Mouse (Mus musculus): ENCODE results near the gene Efna5. TPM values are rescaled to one million over a fixed set of nuclear protein-coding genes. Genes with fewer than 3 reads are reported as not detected.
A peak's percentile ranks its signal among the peaks of the same experiment; 100 is the strongest.

Gene Efna5
- total RNA-seq (2018; cell fraction: chromatin; rRNA removed), result 1 to 10 TPM in 1 of 26 experiments, not detected in 25; 5.1 TPM
- not detected for total RNA-seq (2018; cell fraction: cytosol; rRNA removed)
- 1 to 10 TPM in 1 of 26 experiments, not detected in 25; 1.2 TPM for total RNA-seq (2018; cell fraction: nucleus; rRNA removed)
- polyA plus RNA-seq (2018), result not detected in 3 replicates

- no peaks in the 10 kb centered on the region for H3K36me3 ChIP-seq (ENCODE audit: inconsistent target)
- H3K4me3 ChIP-seq (ENCODE audit: inconsistent target), result peak within 1 kb of the TSS; percentile 13; the same call in 1 of the 2 replicates
- no peaks in the 10 kb centered on the region for H3K79me2 ChIP-seq (ENCODE audit: inconsistent target)
- 1% methylated on average over 61 of the region's 68 CpGs for WGBS (ENCODE audit: missing documents)
- no peak within 1 kb of the TSS for H3K27ac ChIP-seq
Observed at GRCm38 (mm10) chr17:62881176-62881790, at the start of gene Efna5. Efna5 (minus strand) TSS chr17:62881317.

- H3K36me3 ChIP-seq (ENCODE audit: inconsistent target), result no peaks in the 10 kb centered on the region
- H3K79me2 ChIP-seq (ENCODE audit: inconsistent target), result no peaks in the 10 kb centered on the region
- no peak overlapping the region for H3K4me3 ChIP-seq (ENCODE audit: inconsistent target)
- 87% methylated on average over 3 of the region's 4 CpGs for WGBS (ENCODE audit: missing documents)
- no peak overlapping the region for H3K27ac ChIP-seq
Observed at GRCm38 (mm10) chr17:62915304-62915703, 34.2 kb upstream of the Efna5 start.

GRCm38 (mm10) chr17:62905692-62906445 is 24.8 kb upstream of the Efna5 start:
- Histone ChIP-seq H3K27ac (no peak overlapping the region), H3K4me3 (ENCODE audit: inconsistent target) (no peak overlapping the region), H3K36me3 (ENCODE audit: inconsistent target) (no peaks in the 10 kb centered on the region), H3K79me2 (ENCODE audit: inconsistent target) (no peaks in the 10 kb centered on the region)
- WGBS (ENCODE audit: missing documents), result 87% methylated on average over 15 of the region's 16 CpGs

- no peaks in the 10 kb centered on the region for H3K79me2 ChIP-seq (ENCODE audit: inconsistent target)
- no peaks in the 10 kb centered on the region for H3K36me3 ChIP-seq (ENCODE audit: inconsistent target)
- no peak overlapping the region for H3K27ac ChIP-seq
- no peak overlapping the region for H3K4me3 ChIP-seq (ENCODE audit: inconsistent target)
- whole genome bisulfite sequencing (ENCODE audit: missing documents), result 83% methylated on average over 6 of the region's 6 CpGs
Observed at GRCm38 (mm10) chr17:62899066-62899465, 17.9 kb upstream of the Efna5 start.

- H3K4me3 ChIP-seq (ENCODE audit: inconsistent target), result no peak overlapping the region
- 94% methylated on average over 5 of the region's 5 CpGs for WGBS (ENCODE audit: missing documents)
- no peaks in the 10 kb centered on the region for H3K36me3 ChIP-seq (ENCODE audit: inconsistent target)
- no peaks in the 10 kb centered on the region for H3K79me2 ChIP-seq (ENCODE audit: inconsistent target)
- no peak overlapping the region for H3K27ac ChIP-seq
Observed at GRCm38 (mm10) chr17:62889991-62890390, 8.9 kb upstream of the Efna5 start.

- no peaks in the 10 kb centered on the region for H3K79me2 ChIP-seq (ENCODE audit: inconsistent target)
- H3K36me3 ChIP-seq (ENCODE audit: inconsistent target), result no peaks in the 10 kb centered on the region
- H3K27ac ChIP-seq, result no peak overlapping the region
- peak overlapping the region; percentile 21; the same call in 1 of the 2 replicates for H3K4me3 ChIP-seq (ENCODE audit: inconsistent target)
- 2% methylated on average over 16 of the region's 16 CpGs for WGBS (ENCODE audit: missing documents)
Observed at GRCm38 (mm10) chr17:62884129-62884506, 3.0 kb upstream of the Efna5 start.

GRCm38 (mm10) chr17:62883476-62884128 is 2.5 kb upstream of the Efna5 start:
- WGBS (ENCODE audit: missing documents), result 2% methylated on average over 34 of the region's 34 CpGs
- Histone ChIP-seq H3K4me3 (ENCODE audit: inconsistent target) (peak overlapping the region; percentile 21), H3K36me3 (ENCODE audit: inconsistent target) (no peaks in the 10 kb centered on the region), H3K79me2 (ENCODE audit: inconsistent target) (no peaks in the 10 kb centered on the region), H3K27ac (no peak overlapping the region)

- H3K27ac ChIP-seq, result no peak overlapping the region
- no peaks in the 10 kb centered on the region for H3K36me3 ChIP-seq (ENCODE audit: inconsistent target)
- no peaks in the 10 kb centered on the region for H3K79me2 ChIP-seq (ENCODE audit: inconsistent target)
- WGBS (ENCODE audit: missing documents), result under 1% methylated on average over 47 of the region's 53 CpGs
- H3K4me3 ChIP-seq (ENCODE audit: inconsistent target), result peak overlapping the region; percentile 21
Observed at GRCm38 (mm10) chr17:62882726-62883475, 1.8 kb upstream of the Efna5 start.

- WGBS (ENCODE audit: missing documents), result 1% methylated on average over 50 of the region's 58 CpGs
- H3K36me3 ChIP-seq (ENCODE audit: inconsistent target), result no peaks in the 10 kb centered on the region
Observed at GRCm38 (mm10) chr17:62881791-62882725, 941 bp upstream of the Efna5 start.

GRCm38 (mm10) chr17:62880311-62881175 is 574 bp downstream of the Efna5 start:
- Histone ChIP-seq H3K79me2 (ENCODE audit: inconsistent target) (no peaks in the 10 kb centered on the region), H3K4me3 (ENCODE audit: inconsistent target) (no peak overlapping the region), H3K27ac (no peak overlapping the region), H3K36me3 (ENCODE audit: inconsistent target) (no peaks in the 10 kb centered on the region)
- 1% methylated on average over 71 of the region's 82 CpGs for WGBS (ENCODE audit: missing documents)

More at GRCm38 (mm10) chr17:62881791-62882725, 941 bp upstream of the Efna5 start:
- H3K4me3 ChIP-seq (ENCODE audit: inconsistent target), result peak overlapping the region; percentile 13; the same call in 1 of the 2 replicates
- no peaks in the 10 kb centered on the region for H3K79me2 ChIP-seq (ENCODE audit: inconsistent target)
- no peak overlapping the region for H3K27ac ChIP-seq

GRCm38 (mm10) chr17:62879526-62880310 is 1.4 kb downstream of the Efna5 start:
- 3% methylated on average over 45 of the region's 45 CpGs for WGBS (ENCODE audit: missing documents)
- Histone ChIP-seq H3K4me3 (ENCODE audit: inconsistent target) (no peak overlapping the region), H3K36me3 (ENCODE audit: inconsistent target) (no peaks in the 10 kb centered on the region)

GRCm38 (mm10) chr17:62875727-62876126 is 5.4 kb downstream of the Efna5 start:
- 10% methylated on average over 3 of the region's 3 CpGs for WGBS (ENCODE audit: missing documents)
- no peaks in the 10 kb centered on the region for H3K79me2 ChIP-seq (ENCODE audit: inconsistent target)
- no peaks in the 10 kb centered on the region for H3K36me3 ChIP-seq (ENCODE audit: inconsistent target)
- no peak overlapping the region for H3K27ac ChIP-seq
- no peak overlapping the region for H3K4me3 ChIP-seq (ENCODE audit: inconsistent target)

More at GRCm38 (mm10) chr17:62879526-62880310, 1.4 kb downstream of the Efna5 start:
- H3K79me2 ChIP-seq (ENCODE audit: inconsistent target), result no peaks in the 10 kb centered on the region
- no peak overlapping the region for H3K27ac ChIP-seq

All from macrophage (primary cell).